Mouse (Mus musculus): ENCODE data around the gene Immp2l. TPM values are rescaled to one million over a fixed set of nuclear protein-coding genes. Genes with fewer than 3 reads are reported as not detected.
"Not testable (repeated sequence)": the region's sequence is repeated elsewhere in the genome, so short reads cannot be mapped to it uniquely, and the experiment has no call there.

The Immp2l gene
- total RNA-seq, 2 experiments from 2014 or later: 6.8 to 8.6 TPM

GRCm38 (mm10) chr12:41647675-41648074 lies 623.8 kb downstream of the Immp2l start:
- no peak for DNase-seq (ENCODE audit: low spot score in 2 of 2)

DNA sequence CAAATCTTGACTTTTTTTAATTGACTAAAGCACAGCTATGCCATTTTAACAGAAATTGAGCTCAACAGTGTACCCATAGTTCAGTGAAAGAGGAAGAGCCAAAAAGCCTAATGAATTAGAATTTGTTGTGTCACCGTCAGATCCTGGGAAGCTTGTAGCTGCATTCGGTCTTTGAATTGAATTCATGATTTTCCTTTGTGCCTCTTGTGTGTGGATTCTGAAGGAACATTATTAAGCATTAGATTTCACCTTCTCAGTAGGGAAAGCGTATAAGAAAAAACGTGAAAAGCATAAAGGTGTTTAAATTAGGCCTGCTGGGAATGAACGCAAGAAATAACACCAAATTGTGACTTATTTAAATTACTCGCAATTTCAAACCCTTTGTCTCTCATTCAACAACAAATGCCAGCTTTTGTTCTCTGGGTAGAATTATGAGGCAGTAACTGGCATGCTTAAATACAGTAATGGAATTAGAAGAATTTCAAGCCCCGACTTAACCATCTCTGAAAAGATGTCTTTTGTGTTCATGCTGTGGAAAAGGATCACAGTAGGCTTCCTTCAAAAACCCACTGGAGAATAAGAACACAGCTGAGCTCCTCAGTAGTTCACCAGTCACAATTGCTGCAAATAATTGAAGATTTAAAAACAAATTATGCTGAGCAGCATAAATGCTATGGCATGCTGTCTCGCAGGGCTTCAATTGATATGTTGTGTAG lies 626.1 kb downstream of the Immp2l start:
- DNase-seq (ENCODE audit: low spot score in 2 of 2): no peak

GRCm38 (mm10) chr12:41668280-41668679 lies 644.4 kb downstream of the Immp2l start:
- DNase-seq (ENCODE audit: low spot score in 2 of 2): no peak

- no peak for DNase-seq (ENCODE audit: low spot score in 2 of 2)
Measured at GRCm38 (mm10) chr12:41669481-41669880, 645.6 kb downstream of the Immp2l start.

GRCm38 (mm10) chr12:41674861-41675260 lies 651.0 kb downstream of the Immp2l start:
- no peak for DNase-seq (ENCODE audit: low spot score in 2 of 2)

GRCm38 (mm10) chr12:41680141-41680540 lies 656.3 kb downstream of the Immp2l start:
- DNase-seq (ENCODE audit: low spot score in 2 of 2): peak in 1 of 2 experiments; percentile 60

GRCm38 (mm10) chr12:41682141-41682540 lies 658.3 kb downstream of the Immp2l start:
- no peak for DNase-seq (ENCODE audit: low spot score in 2 of 2)

- DNase-seq (ENCODE audit: low spot score in 2 of 2): no peak
Measured at GRCm38 (mm10) chr12:41689809-41690208, 665.9 kb downstream of the Immp2l start.

DNA sequence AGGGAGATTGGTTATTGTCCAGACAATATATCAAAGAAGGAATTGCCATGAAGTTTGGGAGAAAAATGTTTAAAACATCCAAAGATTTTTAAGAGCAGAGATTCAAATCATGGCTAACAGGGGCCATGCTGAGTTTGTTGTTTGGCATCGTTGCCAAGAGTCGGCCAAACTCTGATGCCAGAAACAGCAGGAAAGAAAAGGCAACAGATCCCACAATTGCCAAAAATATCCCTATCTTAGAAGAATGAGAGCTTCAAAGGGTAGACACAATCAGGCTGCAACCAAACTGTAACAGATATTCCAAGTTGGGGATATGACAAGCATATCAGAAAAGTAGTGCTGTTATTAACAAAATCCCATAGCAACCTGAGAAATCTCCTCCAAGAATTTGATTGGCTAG lies 686.7 kb downstream of the Immp2l start:
- DNase-seq (ENCODE audit: low spot score in 2 of 2): no peak

- DNase-seq (ENCODE audit: low spot score in 2 of 2): no peak
Measured at GRCm38 (mm10) chr12:41716946-41717345, 693.1 kb downstream of the Immp2l start.

DNA sequence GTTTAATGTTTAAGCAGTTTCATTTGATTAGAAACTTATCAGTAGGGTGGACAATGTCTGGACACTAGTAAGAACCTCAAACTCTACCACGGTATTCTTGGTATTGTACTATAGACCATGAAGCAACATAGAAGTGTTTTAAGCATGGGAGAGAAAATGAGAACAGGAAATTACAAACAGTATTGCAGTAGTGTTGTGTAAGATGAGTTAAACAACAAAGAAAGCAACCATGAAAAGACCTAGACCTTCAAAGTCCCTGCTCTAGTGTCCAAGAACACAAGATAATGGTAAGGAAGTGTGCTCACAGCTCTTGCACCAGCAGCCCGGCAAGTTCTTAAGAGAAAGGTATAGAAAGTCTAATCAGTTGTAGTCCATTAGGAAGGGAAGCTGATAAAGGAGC lies 700.7 kb downstream of the Immp2l start:
- DNase-seq (ENCODE audit: low spot score in 2 of 2): no peak

- DNase-seq (ENCODE audit: low spot score in 2 of 2): no peak
Measured at GRCm38 (mm10) chr12:41726720-41727119, 702.8 kb downstream of the Immp2l start.

DNA sequence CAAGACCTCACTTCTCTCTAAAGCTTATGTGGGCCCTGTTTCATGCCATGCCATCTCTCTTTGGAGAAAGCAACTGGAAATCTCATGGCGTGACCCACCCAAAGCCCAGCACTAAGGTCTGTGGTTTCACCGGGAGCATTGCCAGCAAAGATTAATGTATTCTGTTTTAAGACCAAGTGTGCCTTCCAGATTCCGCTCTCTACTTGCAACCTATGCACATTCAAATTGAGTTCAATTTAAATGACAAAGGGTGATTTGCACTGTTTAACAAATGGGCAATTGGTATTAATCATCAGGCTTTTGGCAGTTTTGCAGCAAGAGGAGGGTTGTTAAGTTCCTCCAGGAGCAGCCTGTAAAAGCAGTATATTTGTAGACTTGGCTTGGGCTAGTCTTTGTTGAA lies 703.3 kb downstream of the Immp2l start:
- DNase-seq (ENCODE audit: low spot score in 2 of 2): no peak

DNA sequence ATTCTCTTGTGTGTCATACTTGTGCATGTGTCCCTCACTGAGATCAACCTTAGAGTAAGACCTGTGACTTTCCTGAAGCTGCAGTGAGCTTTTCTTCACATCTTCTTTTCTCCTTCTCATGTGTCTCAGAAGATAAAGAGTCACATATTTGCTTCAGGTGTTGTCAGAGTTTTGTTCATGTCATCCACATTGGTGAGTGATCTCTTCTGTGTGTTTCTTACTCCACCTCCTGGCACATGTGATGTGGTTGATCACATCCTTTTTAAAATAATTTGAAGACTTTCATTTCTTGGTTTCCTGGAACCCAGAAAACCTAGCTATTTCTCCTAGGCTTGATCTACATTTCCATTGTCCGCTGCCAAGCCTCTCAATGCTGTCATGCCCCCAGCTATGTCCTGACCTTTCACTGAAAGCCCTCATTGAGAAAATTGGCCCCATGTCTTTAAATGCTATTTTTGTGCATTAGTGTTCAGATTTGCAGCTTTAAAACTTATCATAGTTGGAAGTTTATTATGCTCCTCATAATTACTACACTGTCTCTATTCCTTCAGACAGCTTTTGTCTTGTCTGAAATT lies 704.0 kb downstream of the Immp2l start:
- DNase-seq (ENCODE audit: low spot score in 2 of 2): no peak

- no peak for DNase-seq (ENCODE audit: low spot score in 2 of 2)
Measured at GRCm38 (mm10) chr12:41728467-41728866, 704.6 kb downstream of the Immp2l start.

DNA sequence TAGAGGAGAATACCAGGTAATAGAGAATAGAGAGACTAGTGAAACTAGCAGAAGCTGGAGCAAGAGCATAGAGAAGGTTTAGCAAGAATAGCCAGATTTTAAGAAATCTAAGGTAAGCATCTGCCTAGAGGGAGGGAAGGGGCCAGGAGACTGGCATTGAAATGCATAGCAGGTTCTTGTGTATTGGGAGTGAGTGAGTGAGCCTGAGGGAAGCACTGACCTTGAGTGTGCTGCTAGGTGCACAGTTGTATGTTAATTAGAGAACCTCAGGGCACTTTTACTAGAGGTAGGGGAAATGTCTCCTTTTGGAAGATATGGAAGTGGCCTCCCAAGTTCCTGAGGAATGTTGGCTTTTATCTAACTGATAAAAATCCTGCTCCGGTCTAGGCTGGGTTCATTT lies 705.9 kb downstream of the Immp2l start:
- no peak for DNase-seq (ENCODE audit: low spot score in 2 of 2)

- no peak for DNase-seq (ENCODE audit: low spot score in 2 of 2)
Measured at GRCm38 (mm10) chr12:41733168-41733567, 709.3 kb downstream of the Immp2l start.

DNA sequence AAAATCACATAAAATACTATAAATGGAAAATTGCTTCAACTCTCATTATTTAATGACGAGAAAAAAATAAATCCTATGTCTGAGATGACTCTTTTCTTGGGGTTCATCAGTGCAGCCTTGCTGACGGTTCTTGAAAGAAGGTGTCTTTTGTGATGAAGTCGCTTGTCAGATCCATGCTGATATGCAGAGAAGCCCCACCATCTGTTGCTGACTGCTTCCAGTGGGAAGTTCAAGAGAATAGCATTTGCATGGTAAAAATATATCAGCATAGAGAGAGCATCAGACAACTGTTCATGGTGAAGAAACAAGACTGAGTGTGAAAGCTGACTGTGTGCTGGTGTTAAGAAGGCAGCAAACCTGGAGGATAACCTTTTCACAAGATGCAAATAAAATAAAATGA lies 719.0 kb downstream of the Immp2l start:
- peak; percentile 7 to 26 for DNase-seq (ENCODE audit: low spot score in 2 of 2)

GRCm38 (mm10) chr12:41763396-41763795 lies 739.5 kb downstream of the Immp2l start:
- no peak for DNase-seq (ENCODE audit: low spot score in 2 of 2)

- DNase-seq (ENCODE audit: low spot score in 2 of 2): no peak
Measured at GRCm38 (mm10) chr12:41773961-41774360, 750.1 kb downstream of the Immp2l start.

- DNase-seq (ENCODE audit: low spot score in 2 of 2): no peak
Measured at GRCm38 (mm10) chr12:41774623-41775323, 750.9 kb downstream of the Immp2l start.

DNA sequence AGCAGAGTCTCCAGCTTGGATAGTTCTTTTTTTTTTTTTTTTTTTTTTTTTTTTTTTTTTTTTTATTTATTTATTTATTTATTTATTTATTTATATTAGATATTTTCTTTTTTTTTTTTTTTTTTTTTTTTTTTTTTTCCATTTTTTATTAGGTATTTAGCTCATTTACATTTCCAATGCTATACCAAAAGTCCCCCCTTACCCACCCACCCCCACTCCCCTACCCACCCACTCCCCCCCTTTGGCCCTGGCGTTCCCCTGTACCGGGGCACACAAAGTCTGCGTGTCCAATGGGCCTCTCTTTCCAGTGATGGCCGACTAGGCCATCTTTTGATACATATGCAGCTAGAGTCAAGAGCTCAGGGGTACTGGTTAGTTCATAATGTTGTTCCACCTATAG lies 753.9 kb downstream of the Immp2l start:
- not testable (repeated sequence) for DNase-seq (ENCODE audit: low spot score in 2 of 2)

Data from layer of hippocampus, adult 18-20 months (tissue).